9 mouse cellular contexts compared by ENCODE assay signal in genomic region chr7:109892530-109892929, GRCm38 (mm10). TPM values are rescaled to one million over a fixed set of nuclear protein-coding genes. Genes with fewer than 3 reads are reported as not detected.
A peak's percentile ranks its signal among the peaks of the same experiment; 100 is the strongest.
DNase-seq lines count a peak whose midpoint lies in the region; ATAC-seq and TF ChIP-seq lines count a peak whose summit lies in the region.
"Had no signal": no experiment of that assay in that cellular context is flagged by ENCODE, and none has a peak within 500 bp of the region (broad histone marks: within the 10 kb centered on the region; RNA-seq: fewer than 3 reads in every experiment).

No protein-coding gene starts in this region.

- peak; percentile 61 to 86 for DNase-seq in heart, adult 18-20 months
- DNase-seq in cerebellum, adult 2 months, result peak; percentile 69 to 76
- DNase-seq in induced T-regulatory cell, adult 2 months (ENCODE audit: low read depth), result peak; percentile 55
- DNase-seq in left cerebral cortex, postnatal 14 days (ENCODE audit: low spot score in 2 of 2), result peak; percentile 84 to 89
- DNase-seq in spleen, adult 18-20 months, result peak; percentile 20 to 57

- no peak overlapping the region for H3K4me3 ChIP-seq in heart, embryonic 11.5 days (ENCODE audit: low read depth, low read length)
- no peak overlapping the region for H3K4me3 ChIP-seq in cerebellum, adult 2 months (replicated peaks; ENCODE audit: insufficient read depth, low read depth, low read length)
- no peak overlapping the region for H3K4me3 ChIP-seq in midbrain, embryonic 12.5 days
- H3K4me3 ChIP-seq: myocyte had no signal

- no peaks in the 10 kb centered on the region for H3K9me3 ChIP-seq in heart, embryonic 11.5 days (replicated peaks; ENCODE audit: control insufficient read depth, low read length)
- H3K9me3 ChIP-seq in midbrain, embryonic 12.5 days, result no peaks in the 10 kb centered on the region

- H3K27ac ChIP-seq in heart, embryonic 11.5 days (ENCODE audit: low read depth, low read length), result no peak overlapping the region
- no peak overlapping the region for H3K27ac ChIP-seq in cerebellum, adult 2 months (ENCODE audit: insufficient read depth, low read length)
- no peak overlapping the region for H3K27ac ChIP-seq in midbrain, embryonic 12.5 days (replicated peaks)

- TF ChIP-seq CTCF in cerebellum, adult 2 months (IDR thresholded peaks at IDR 0.05; ENCODE audit: borderline replicate concordance, insufficient read depth, low read depth, low read length), result peak; percentile 92

- peaks cover 9% of the 10 kb centered on the region; the same call in 1 of the 2 replicates for H3K36me3 ChIP-seq in heart, embryonic 11.5 days (ENCODE audit: control insufficient read depth, insufficient read depth, low read length)
- H3K36me3 ChIP-seq in midbrain, embryonic 12.5 days, result peaks cover 79% of the 10 kb centered on the region

- H3K27me3 ChIP-seq in heart, embryonic 11.5 days (ENCODE audit: control insufficient read depth, insufficient read depth, low read length), result no peaks in the 10 kb centered on the region
- no peaks in the 10 kb centered on the region for H3K27me3 ChIP-seq in cerebellum, adult 2 months (ENCODE audit: control insufficient read depth, insufficient read depth, low read length)
- no peaks in the 10 kb centered on the region for H3K27me3 ChIP-seq in midbrain, embryonic 12.5 days

- WGBS in heart, embryonic 11.5 days (ENCODE audit: insufficient replicate concordance), result 32% methylated on average over 3 of the region's 3 CpGs
- WGBS in cerebellum, adult 2 months, result 38% methylated on average over 3 of the region's 3 CpGs
- 32% methylated on average over 3 of the region's 3 CpGs for WGBS in midbrain, embryonic 12.5 days

- H3K9ac ChIP-seq in heart, embryonic 11.5 days (ENCODE audit: low read depth, low read length), result no peak overlapping the region
- no peak overlapping the region for H3K9ac ChIP-seq in midbrain, embryonic 12.5 days (replicated peaks)

- ATAC-seq in heart, embryonic 11.5 days (replicated peaks; ENCODE audit: insufficient number of reproducible peaks, low FRiP score, low TSS enrichment), result no peak; the same call in 1 of the 2 replicates
- peak; percentile 91 for ATAC-seq in frontal cortex, adult (ENCODE audit: low TSS enrichment)
- ATAC-seq in midbrain, embryonic 12.5 days (ENCODE audit: low FRiP score, low read depth), result 0 out of 2 replicates have a peak, but pooled peaks have one; percentile 38

- no peak for TF ChIP-seq POLR2A in cerebellum, adult 2 months (IDR thresholded peaks at IDR 0.05; ENCODE audit: borderline replicate concordance, insufficient read depth, low read length)

- no peaks in the 10 kb centered on the region for H3K4me1 ChIP-seq in heart, embryonic 11.5 days (ENCODE audit: control insufficient read depth, insufficient read depth, low read length)
- peaks cover 4% of the 10 kb centered on the region; the same call in 1 of the 2 replicates for H3K4me1 ChIP-seq in cerebellum, adult 2 months (ENCODE audit: control insufficient read depth, insufficient read depth, low read length)
- H3K4me1 ChIP-seq in midbrain, embryonic 12.5 days, result no peaks in the 10 kb centered on the region

- intact Hi-C loops in left cerebral cortex, postnatal 14 days (cut with DNase I), result loop anchor here (2.0 to 10.0 kb wide), 2 partner anchors 100 to 138 kb away; partner anchors contain the start of gene Tmem9b

- H3K4me2 ChIP-seq in heart, embryonic 11.5 days, result no peak overlapping the region
- H3K4me2 ChIP-seq in midbrain, embryonic 12.5 days (replicated peaks), result no peak overlapping the region

RNA-seq across cellular contexts. Expression of gene Scube2, which starts 27.1 kb away (rescaled TPM):
- 10 to 100 TPM; 24.1 to 32.0 TPM for total RNA-seq in heart, adult 18-20 months (2021)
- 8.1 and 9.8 TPM in 2 replicates for polyA plus RNA-seq in heart, embryonic 11.5 days (2014; fragmentation: Nextera tagmentation; extraction: Ambion mirVana)
- polyA plus RNA-seq in cerebellum, adult 2 months (2012; rRNA removed), result 0.26 and 0.33 TPM in 2 replicates
- under 1 TPM; 0.82 to 0.88 TPM for total RNA-seq in left cerebral cortex, postnatal 14 days (2021)
- polyA plus RNA-seq in midbrain, embryonic 12.5 days (2016; fragmentation: Nextera tagmentation; extraction: Ambion mirVana), result 1.7 and 4.7 TPM in 2 replicates
- polyA plus RNA-seq: myocyte had no signal
